Mouse (Mus musculus): ENCODE data around the gene Gas2. TPM values are rescaled to one million over a fixed set of nuclear protein-coding genes. Genes with fewer than 3 reads are reported as not detected.
A peak's percentile ranks its signal among the peaks of the same experiment; 100 is the strongest.

Gene Gas2
- polyA plus RNA-seq, 1 experiment from 2014 or later: 15.8 TPM

DNA sequence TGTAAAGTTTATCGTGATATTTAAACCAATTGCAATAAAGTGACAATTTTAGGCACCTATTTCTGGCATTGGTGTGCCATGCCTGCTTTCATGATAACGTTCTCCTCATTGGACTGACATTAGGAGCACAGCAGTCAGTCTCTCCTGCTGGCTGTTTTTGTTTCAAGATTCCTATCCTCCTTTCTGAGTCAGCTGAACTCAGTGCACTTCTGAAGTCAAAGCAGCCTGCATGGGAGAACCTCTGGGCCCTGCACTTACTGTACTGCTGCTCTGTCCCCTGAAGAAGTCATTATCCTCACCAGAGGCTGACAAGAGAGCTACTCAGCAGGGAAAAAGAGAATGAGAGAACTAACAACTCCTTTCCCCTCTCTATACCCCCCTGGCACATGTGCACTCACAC is 33.1 kb downstream of the Gas2 start:
- WGBS: 60% methylated on average over 2 of the region's 2 CpGs
- Histone ChIP-seq H3K4me1 (replicated peaks; ENCODE audit: control insufficient read depth, insufficient read depth, low read length) (no peaks in the 10 kb centered on the region), H3K36me3 (ENCODE audit: control insufficient read depth, insufficient read depth) (no peaks in the 10 kb centered on the region), H3K4me2 (ENCODE audit: low read length) (no peak overlapping the region), H3K9me3 (ENCODE audit: control insufficient read depth, low read length) (no peaks in the 10 kb centered on the region), H3K4me3 (replicated peaks; ENCODE audit: low read length) (no peak overlapping the region), H3K9ac (replicated peaks; ENCODE audit: low read depth, low read length) (no peak overlapping the region), H3K27ac (ENCODE audit: low read length) (no peak overlapping the region), H3K27me3 (replicated peaks; ENCODE audit: control insufficient read depth, insufficient read depth, low read length) (no peaks in the 10 kb centered on the region)
- no peak for ATAC-seq

GRCm38 (mm10) chr7:51899066-51899465 is 37.3 kb downstream of the Gas2 start:
- no peak for ATAC-seq
- H3K27me3 ChIP-seq (replicated peaks; ENCODE audit: control insufficient read depth, insufficient read depth, low read length): no peaks in the 10 kb centered on the region
- WGBS: 39% methylated on average over 6 of the region's 6 CpGs
- H3K4me2 ChIP-seq (ENCODE audit: low read length): no peak overlapping the region
- no peaks in the 10 kb centered on the region for H3K4me1 ChIP-seq (replicated peaks; ENCODE audit: control insufficient read depth, insufficient read depth, low read length)
- H3K9me3 ChIP-seq (ENCODE audit: control insufficient read depth, low read length): no peaks in the 10 kb centered on the region
- no peaks in the 10 kb centered on the region for H3K36me3 ChIP-seq (ENCODE audit: control insufficient read depth, insufficient read depth)
- no peak overlapping the region for H3K27ac ChIP-seq (ENCODE audit: low read length)
- no peak overlapping the region for H3K9ac ChIP-seq (replicated peaks; ENCODE audit: low read depth, low read length)
- no peak overlapping the region for H3K4me3 ChIP-seq (replicated peaks; ENCODE audit: low read length)

DNA sequence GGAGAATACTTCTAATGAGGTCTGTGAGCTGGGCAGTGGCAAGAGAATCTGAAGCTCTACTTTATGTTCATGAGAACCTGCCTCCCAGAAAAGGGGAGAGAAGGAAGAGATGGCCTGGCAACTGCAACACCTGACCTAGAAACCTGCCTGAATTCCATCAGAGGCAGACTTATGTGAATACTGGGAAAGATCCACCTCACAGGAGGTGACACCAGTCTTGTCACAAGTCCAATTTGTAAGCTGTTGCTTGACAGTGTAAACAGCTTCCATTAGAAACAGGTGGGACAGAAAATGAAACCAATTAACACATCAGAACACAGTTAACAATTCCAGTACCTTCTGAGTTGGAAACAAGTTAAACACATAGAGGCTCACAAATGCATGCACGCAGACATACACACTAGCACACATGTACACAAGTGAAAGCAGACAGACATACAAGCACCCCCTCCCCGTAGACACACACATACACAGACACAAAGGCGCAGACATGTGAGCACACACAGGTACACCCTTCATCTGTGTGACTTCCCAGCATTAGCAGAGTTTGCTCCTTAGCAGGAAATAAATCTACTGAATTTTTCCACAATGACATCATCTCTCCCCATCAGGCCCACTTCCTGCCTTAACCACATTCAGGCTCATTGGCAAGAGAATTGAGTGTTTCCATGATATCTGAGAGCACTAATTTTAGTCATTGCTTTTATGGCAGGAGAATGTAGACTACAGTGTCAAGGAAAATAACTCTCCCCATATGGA is 51.7 kb downstream of the Gas2 start:
- 86% methylated on average over 3 of the region's 3 CpGs for WGBS
- H3K4me2 ChIP-seq (ENCODE audit: low read length): no peak overlapping the region
- peak; percentile 26; the same call in 1 of the 2 replicates for ATAC-seq

GRCm38 (mm10) chr7:51914132-51914531 is 52.3 kb downstream of the Gas2 start:
- Histone ChIP-seq H3K9me3 (ENCODE audit: control insufficient read depth, low read length) (no peaks in the 10 kb centered on the region), H3K4me3 (replicated peaks; ENCODE audit: low read length) (no peak overlapping the region), H3K27me3 (replicated peaks; ENCODE audit: control insufficient read depth, insufficient read depth, low read length) (no peaks in the 10 kb centered on the region), H3K4me2 (ENCODE audit: low read length) (no peak overlapping the region), H3K27ac (ENCODE audit: low read length) (no peak overlapping the region), H3K4me1 (replicated peaks; ENCODE audit: control insufficient read depth, insufficient read depth, low read length) (peaks cover 6% of the 10 kb centered on the region), H3K9ac (replicated peaks; ENCODE audit: low read depth, low read length) (no peak overlapping the region), H3K36me3 (ENCODE audit: control insufficient read depth, insufficient read depth) (no peaks in the 10 kb centered on the region)
- WGBS: 59% methylated on average over 2 of the region's 2 CpGs
- ATAC-seq: no peak

More for the DNA sequence above, 51.7 kb downstream of the Gas2 start:
- no peak overlapping the region for H3K4me3 ChIP-seq (replicated peaks; ENCODE audit: low read length)
- H3K9me3 ChIP-seq (ENCODE audit: control insufficient read depth, low read length): no peaks in the 10 kb centered on the region
- no peaks in the 10 kb centered on the region for H3K27me3 ChIP-seq (replicated peaks; ENCODE audit: control insufficient read depth, insufficient read depth, low read length)
- no peak overlapping the region for H3K27ac ChIP-seq (ENCODE audit: low read length)
- no peak overlapping the region for H3K9ac ChIP-seq (replicated peaks; ENCODE audit: low read depth, low read length)
- H3K36me3 ChIP-seq (ENCODE audit: control insufficient read depth, insufficient read depth): no peaks in the 10 kb centered on the region
- peaks cover 6% of the 10 kb centered on the region for H3K4me1 ChIP-seq (replicated peaks; ENCODE audit: control insufficient read depth, insufficient read depth, low read length)

DNA sequence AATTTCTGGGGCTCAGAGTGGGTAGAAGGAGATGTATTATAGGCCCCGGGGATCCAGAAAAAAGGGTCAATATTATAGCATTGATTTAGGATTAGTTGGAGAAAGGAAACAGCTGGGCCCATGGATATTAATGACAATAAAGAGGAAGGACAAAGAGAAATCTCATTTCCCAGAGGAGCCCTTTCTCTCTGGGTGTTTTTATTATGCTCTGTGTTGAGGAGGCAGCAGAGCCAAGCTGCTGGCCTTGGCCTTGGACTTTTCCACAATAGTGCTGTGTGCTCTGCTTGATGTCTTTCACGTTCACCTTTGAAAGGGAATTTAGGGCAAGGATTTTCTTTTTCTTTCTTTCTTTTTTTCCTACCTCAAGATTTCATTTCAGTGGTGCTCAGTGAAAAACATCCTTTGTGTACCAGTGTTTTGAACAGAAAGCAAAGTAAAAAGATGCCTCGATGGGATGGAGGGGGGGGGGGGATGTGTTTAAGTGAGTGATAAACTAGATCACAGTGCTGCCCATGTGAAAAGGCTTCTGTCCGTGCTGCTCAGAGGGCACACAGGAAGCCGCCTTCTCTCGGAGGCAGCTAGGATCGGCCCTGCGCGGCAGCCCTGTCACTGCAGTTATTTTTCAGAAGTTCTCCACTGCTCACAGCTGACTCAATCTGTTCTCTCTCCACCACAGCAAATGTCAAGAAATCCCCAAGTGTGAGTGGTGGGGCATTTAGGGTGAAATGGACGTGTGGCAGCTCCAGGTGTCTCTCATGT is 67.1 kb downstream of the Gas2 start:
- peaks cover 7% of the 10 kb centered on the region for H3K4me1 ChIP-seq (replicated peaks; ENCODE audit: control insufficient read depth, insufficient read depth, low read length)
- no peaks in the 10 kb centered on the region for H3K36me3 ChIP-seq (ENCODE audit: control insufficient read depth, insufficient read depth)
- peak; percentile 74 for ATAC-seq
- H3K27me3 ChIP-seq (replicated peaks; ENCODE audit: control insufficient read depth, insufficient read depth, low read length): no peaks in the 10 kb centered on the region
- 22% methylated on average over 10 of the region's 10 CpGs for WGBS
- no peaks in the 10 kb centered on the region for H3K9me3 ChIP-seq (ENCODE audit: control insufficient read depth, low read length)
- no peak overlapping the region for H3K4me3 ChIP-seq (replicated peaks; ENCODE audit: low read length)
- H3K4me2 ChIP-seq (ENCODE audit: low read length): no peak overlapping the region
- H3K9ac ChIP-seq (replicated peaks; ENCODE audit: low read depth, low read length): peak overlapping the region; percentile 23; the same call in 1 of the 2 replicates
- peak overlapping the region; percentile 18; the same call in 1 of the 2 replicates for H3K27ac ChIP-seq (ENCODE audit: low read length)

- Histone ChIP-seq H3K27ac (ENCODE audit: low read length) (no peak overlapping the region), H3K4me3 (replicated peaks; ENCODE audit: low read length) (no peak overlapping the region), H3K9me3 (ENCODE audit: control insufficient read depth, low read length) (no peaks in the 10 kb centered on the region), H3K9ac (replicated peaks; ENCODE audit: low read depth, low read length) (no peak overlapping the region), H3K4me1 (replicated peaks; ENCODE audit: control insufficient read depth, insufficient read depth, low read length) (peaks cover 7% of the 10 kb centered on the region), H3K27me3 (replicated peaks; ENCODE audit: control insufficient read depth, insufficient read depth, low read length) (no peaks in the 10 kb centered on the region), H3K36me3 (ENCODE audit: control insufficient read depth, insufficient read depth) (no peaks in the 10 kb centered on the region), H3K4me2 (ENCODE audit: low read length) (no peak overlapping the region)
- 60% methylated on average over 4 of the region's 4 CpGs for WGBS
- ATAC-seq: peak; percentile 24; the same call in 1 of the 2 replicates
Measured at GRCm38 (mm10) chr7:51931217-51931616, 69.4 kb downstream of the Gas2 start.

DNA sequence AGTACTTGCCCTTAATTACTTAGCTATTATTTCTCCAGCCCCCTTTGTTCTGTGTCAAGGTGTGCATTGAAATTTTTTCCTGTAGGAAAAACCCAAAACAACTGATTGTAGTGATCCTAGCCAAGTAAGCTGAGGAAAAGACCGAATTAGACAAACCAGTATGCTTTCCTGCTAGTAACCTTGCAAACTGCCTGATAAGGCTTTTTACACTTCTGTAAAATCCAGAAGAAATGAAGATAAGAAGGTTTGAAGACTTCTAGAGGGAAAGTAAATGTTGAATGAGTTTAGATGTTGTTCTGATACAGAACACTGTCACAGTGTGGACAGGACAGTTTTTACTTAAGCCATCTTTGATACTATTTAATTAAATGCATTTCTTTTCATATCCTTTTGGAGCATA is 75.5 kb downstream of the Gas2 start:
- Histone ChIP-seq H3K9ac (replicated peaks; ENCODE audit: low read depth, low read length) (no peak overlapping the region), H3K4me3 (replicated peaks; ENCODE audit: low read length) (no peak overlapping the region), H3K27me3 (replicated peaks; ENCODE audit: control insufficient read depth, insufficient read depth, low read length) (no peaks in the 10 kb centered on the region), H3K9me3 (ENCODE audit: control insufficient read depth, low read length) (no peaks in the 10 kb centered on the region), H3K4me1 (replicated peaks; ENCODE audit: control insufficient read depth, insufficient read depth, low read length) (no peaks in the 10 kb centered on the region), H3K4me2 (ENCODE audit: low read length) (no peak overlapping the region), H3K36me3 (ENCODE audit: control insufficient read depth, insufficient read depth) (no peaks in the 10 kb centered on the region), H3K27ac (ENCODE audit: low read length) (no peak overlapping the region)
- WGBS: 90% methylated on average over 1 of the region's 1 CpGs
- ATAC-seq: no peak

- Histone ChIP-seq H3K4me3 (replicated peaks; ENCODE audit: low read length) (no peak overlapping the region), H3K9ac (replicated peaks; ENCODE audit: low read depth, low read length) (no peak overlapping the region), H3K4me1 (replicated peaks; ENCODE audit: control insufficient read depth, insufficient read depth, low read length) (no peaks in the 10 kb centered on the region), H3K27ac (ENCODE audit: low read length) (no peak overlapping the region), H3K36me3 (ENCODE audit: control insufficient read depth, insufficient read depth) (no peaks in the 10 kb centered on the region), H3K27me3 (replicated peaks; ENCODE audit: control insufficient read depth, insufficient read depth, low read length) (no peaks in the 10 kb centered on the region), H3K9me3 (ENCODE audit: control insufficient read depth, low read length) (no peaks in the 10 kb centered on the region), H3K4me2 (ENCODE audit: low read length) (no peak overlapping the region)
- WGBS: 47% methylated on average over 2 of the region's 2 CpGs
- ATAC-seq: no peak
Measured at GRCm38 (mm10) chr7:51940461-51940860, 78.6 kb downstream of the Gas2 start.

- Histone ChIP-seq H3K36me3 (ENCODE audit: control insufficient read depth, insufficient read depth) (no peaks in the 10 kb centered on the region), H3K27ac (ENCODE audit: low read length) (no peak overlapping the region), H3K9me3 (ENCODE audit: control insufficient read depth, low read length) (no peaks in the 10 kb centered on the region), H3K4me1 (replicated peaks; ENCODE audit: control insufficient read depth, insufficient read depth, low read length) (peaks cover 4% of the 10 kb centered on the region), H3K4me3 (replicated peaks; ENCODE audit: low read length) (no peak overlapping the region), H3K4me2 (ENCODE audit: low read length) (no peak overlapping the region), H3K9ac (replicated peaks; ENCODE audit: low read depth, low read length) (no peak overlapping the region), H3K27me3 (replicated peaks; ENCODE audit: control insufficient read depth, insufficient read depth, low read length) (no peaks in the 10 kb centered on the region)
- WGBS: 43% methylated on average over 9 of the region's 9 CpGs
- ATAC-seq: peak; percentile 57
Measured at GRCm38 (mm10) chr7:51955424-51956041, 93.7 kb downstream of the Gas2 start.

Data from forebrain, embryonic 16.5 days (tissue).